Mouse (Mus musculus): Measurements from ENCODE around the gene Polr3c. TPM values are rescaled to one million over a fixed set of nuclear protein-coding genes. Genes with fewer than 3 reads are reported as not detected.
"Not testable (repeated sequence)": the region's sequence is repeated elsewhere in the genome, so short reads cannot be mapped to it uniquely, and the experiment has no call there.

The Polr3c gene
- polyA plus RNA-seq (2012; ENCODE audit: insufficient read depth, insufficient read length, missing spikeins): 41.6 and 49.1 TPM in 2 replicates

- Histone ChIP-seq H3K27ac (ENCODE audit: insufficient read depth, low read depth, low read length) (peak within 1 kb of the TSS; percentile 85), H3K4me3 (ENCODE audit: insufficient read depth, low read length) (peak within 1 kb of the TSS; percentile 95), H3K4me1 (ENCODE audit: control insufficient read depth, insufficient read depth, low read length) (peaks cover 39% of the 10 kb centered on the region)
- TF ChIP-seq CTCF (IDR thresholded peaks at IDR 0.05; ENCODE audit: low read depth, low read length) (no peak), POLR2A (IDR thresholded peaks at IDR 0.05; ENCODE audit: borderline replicate concordance, low read depth, low read length) (no peak)
These were observed at the start of gene Polr3c, which contains the start of gene Rnf115 for GRCm38 (mm10) chr3:96727343-96727827. Polr3c (minus strand) TSS chr3:96727628. Rnf115 (plus strand) TSS chr3:96727664.

- TF ChIP-seq POLR2A (IDR thresholded peaks at IDR 0.05; ENCODE audit: borderline replicate concordance, low read depth, low read length) (no peak), CTCF (IDR thresholded peaks at IDR 0.05; ENCODE audit: low read depth, low read length) (no peak)
- peaks cover 10% of the 10 kb centered on the region for H3K4me1 ChIP-seq (ENCODE audit: control insufficient read depth, insufficient read depth, low read length)
- H3K4me3 ChIP-seq (ENCODE audit: insufficient read depth, low read length): no peak overlapping the region
- no peak overlapping the region for H3K27ac ChIP-seq (ENCODE audit: insufficient read depth, low read depth, low read length)
These were observed 49.7 kb upstream of the Polr3c start for GRCm38 (mm10) chr3:96777120-96777519.

GRCm38 (mm10) chr3:96772949-96773348, 45.5 kb upstream of the Polr3c start:
- Histone ChIP-seq H3K4me1 (ENCODE audit: control insufficient read depth, insufficient read depth, low read length) (peaks cover 21% of the 10 kb centered on the region), H3K27ac (ENCODE audit: insufficient read depth, low read depth, low read length) (no peak overlapping the region), H3K4me3 (ENCODE audit: insufficient read depth, low read length) (no peak overlapping the region)
- TF ChIP-seq POLR2A (IDR thresholded peaks at IDR 0.05; ENCODE audit: borderline replicate concordance, low read depth, low read length) (no peak), CTCF (IDR thresholded peaks at IDR 0.05; ENCODE audit: low read depth, low read length) (no peak)

- Histone ChIP-seq H3K27ac (ENCODE audit: insufficient read depth, low read depth, low read length) (peak overlapping the region; percentile 43), H3K4me3 (ENCODE audit: insufficient read depth, low read length) (no peak overlapping the region), H3K4me1 (ENCODE audit: control insufficient read depth, insufficient read depth, low read length) (peaks cover 38% of the 10 kb centered on the region)
- TF ChIP-seq POLR2A (IDR thresholded peaks at IDR 0.05; ENCODE audit: borderline replicate concordance, low read depth, low read length) (no peak), CTCF (IDR thresholded peaks at IDR 0.05; ENCODE audit: low read depth, low read length) (no peak)
These were observed 42.5 kb upstream of the Polr3c start for GRCm38 (mm10) chr3:96769971-96770370.

- TF ChIP-seq CTCF (IDR thresholded peaks at IDR 0.05; ENCODE audit: low read depth, low read length) (no peak), POLR2A (IDR thresholded peaks at IDR 0.05; ENCODE audit: borderline replicate concordance, low read depth, low read length) (no peak)
- H3K4me1 ChIP-seq (ENCODE audit: control insufficient read depth, insufficient read depth, low read length): peaks cover 40% of the 10 kb centered on the region
- H3K4me3 ChIP-seq (ENCODE audit: insufficient read depth, low read length): no peak overlapping the region
- no peak overlapping the region; the same call in 1 of the 2 replicates for H3K27ac ChIP-seq (ENCODE audit: insufficient read depth, low read depth, low read length)
These were observed 37.1 kb upstream of the Polr3c start for GRCm38 (mm10) chr3:96764528-96764927.

- TF ChIP-seq POLR2A (IDR thresholded peaks at IDR 0.05; ENCODE audit: borderline replicate concordance, low read depth, low read length) (no peak), CTCF (IDR thresholded peaks at IDR 0.05; ENCODE audit: low read depth, low read length) (no peak)
- Histone ChIP-seq H3K27ac (ENCODE audit: insufficient read depth, low read depth, low read length) (peak overlapping the region; percentile 55), H3K4me3 (ENCODE audit: insufficient read depth, low read length) (no peak overlapping the region), H3K4me1 (ENCODE audit: control insufficient read depth, insufficient read depth, low read length) (peaks cover 25% of the 10 kb centered on the region)
These were observed 32.3 kb upstream of the Polr3c start for GRCm38 (mm10) chr3:96759695-96760094.

- Histone ChIP-seq H3K4me1 (ENCODE audit: control insufficient read depth, insufficient read depth, low read length) (peaks cover 16% of the 10 kb centered on the region), H3K4me3 (ENCODE audit: insufficient read depth, low read length) (no peak overlapping the region), H3K27ac (ENCODE audit: insufficient read depth, low read depth, low read length) (no peak overlapping the region)
- TF ChIP-seq POLR2A (IDR thresholded peaks at IDR 0.05; ENCODE audit: borderline replicate concordance, low read depth, low read length) (no peak), CTCF (IDR thresholded peaks at IDR 0.05; ENCODE audit: low read depth, low read length) (no peak)
These were observed 30.3 kb upstream of the Polr3c start for GRCm38 (mm10) chr3:96757691-96758090.

GRCm38 (mm10) chr3:96755935-96756334, 28.5 kb upstream of the Polr3c start:
- Histone ChIP-seq H3K4me1 (ENCODE audit: control insufficient read depth, insufficient read depth, low read length) (peaks cover 16% of the 10 kb centered on the region), H3K4me3 (ENCODE audit: insufficient read depth, low read length) (no peak overlapping the region), H3K27ac (ENCODE audit: insufficient read depth, low read depth, low read length) (no peak overlapping the region)
- TF ChIP-seq CTCF (IDR thresholded peaks at IDR 0.05; ENCODE audit: low read depth, low read length) (no peak), POLR2A (IDR thresholded peaks at IDR 0.05; ENCODE audit: borderline replicate concordance, low read depth, low read length) (no peak)

GRCm38 (mm10) chr3:96746829-96747228, 19.4 kb upstream of the Polr3c start:
- H3K27ac ChIP-seq (ENCODE audit: insufficient read depth, low read depth, low read length): no peak overlapping the region
- no peak for TF ChIP-seq POLR2A (IDR thresholded peaks at IDR 0.05; ENCODE audit: borderline replicate concordance, low read depth, low read length)
- TF ChIP-seq CTCF (IDR thresholded peaks at IDR 0.05; ENCODE audit: low read depth, low read length): no peak

GRCm38 (mm10) chr3:96744348-96744747, 16.9 kb upstream of the Polr3c start:
- Histone ChIP-seq H3K4me1 (ENCODE audit: control insufficient read depth, insufficient read depth, low read length) (peaks cover 32% of the 10 kb centered on the region), H3K27ac (ENCODE audit: insufficient read depth, low read depth, low read length) (peak overlapping the region; percentile 53)

More at GRCm38 (mm10) chr3:96746829-96747228, 19.4 kb upstream of the Polr3c start:
- H3K4me3 ChIP-seq (ENCODE audit: insufficient read depth, low read length): no peak overlapping the region
- H3K4me1 ChIP-seq (ENCODE audit: control insufficient read depth, insufficient read depth, low read length): peaks cover 26% of the 10 kb centered on the region

GRCm38 (mm10) chr3:96740279-96740678, 12.9 kb upstream of the Polr3c start:
- peaks cover 51% of the 10 kb centered on the region for H3K4me1 ChIP-seq (ENCODE audit: control insufficient read depth, insufficient read depth, low read length)
- not testable (repeated sequence) for H3K4me3 ChIP-seq (ENCODE audit: insufficient read depth, low read length); H3K27ac ChIP-seq (ENCODE audit: insufficient read depth, low read depth, low read length)

More at GRCm38 (mm10) chr3:96744348-96744747, 16.9 kb upstream of the Polr3c start:
- no peak overlapping the region for H3K4me3 ChIP-seq (ENCODE audit: insufficient read depth, low read length)
- TF ChIP-seq POLR2A (IDR thresholded peaks at IDR 0.05; ENCODE audit: borderline replicate concordance, low read depth, low read length) (no peak), CTCF (IDR thresholded peaks at IDR 0.05; ENCODE audit: low read depth, low read length) (no peak)
